Mouse (Mus musculus): Measurements from ENCODE around the gene Luc7l2. TPM values are rescaled to one million over a fixed set of nuclear protein-coding genes. Genes with fewer than 3 reads are reported as not detected.

Gene Luc7l2
- polyA plus RNA-seq, 1 experiment, result 24.3 TPM

DNA sequence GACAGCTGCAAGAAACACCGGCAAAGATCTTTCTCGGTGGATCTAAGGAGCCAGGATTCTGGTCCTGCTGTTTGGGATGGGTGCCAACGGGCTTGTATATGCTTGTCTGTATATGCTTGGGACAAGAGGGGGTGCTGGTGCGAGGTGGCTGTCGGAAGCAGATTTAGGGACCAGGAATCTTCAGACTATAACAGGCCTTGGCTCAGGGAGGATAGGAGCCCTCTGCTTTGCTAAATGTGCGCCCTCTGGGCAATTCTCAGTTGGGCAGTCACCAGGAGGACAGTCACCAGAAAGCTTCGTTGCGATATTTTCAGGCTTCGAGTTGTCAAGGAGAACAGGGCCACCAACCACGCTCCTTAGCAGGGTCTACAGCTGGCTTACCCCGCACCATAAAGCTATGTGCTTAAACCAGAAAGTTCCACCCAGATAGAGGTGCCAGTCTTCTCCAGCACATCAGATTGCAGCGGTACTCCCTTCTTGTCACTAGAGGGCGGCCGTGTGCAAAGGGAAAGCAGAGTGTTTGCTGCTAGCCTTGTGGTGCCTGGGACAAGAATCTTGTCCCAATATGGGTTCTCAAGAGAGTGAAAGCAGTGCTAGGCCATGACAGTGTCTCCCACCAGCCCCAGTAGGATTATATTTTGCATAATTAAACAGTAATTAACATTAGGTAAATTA lies 99.3 kb downstream of the Luc7l2 start:
- no peak overlapping the region for H3K4me3 ChIP-seq (ENCODE audit: extremely low read depth, insufficient read depth, insufficient read length)
- no peaks in the 10 kb centered on the region for H3K36me3 ChIP-seq (ENCODE audit: control insufficient read depth, insufficient read depth, low read length)
- whole genome bisulfite sequencing, result 39% methylated on average over 14 of the region's 14 CpGs
- TF ChIP-seq POLR2A (IDR thresholded peaks at IDR 0.05; ENCODE audit: low read depth, low read length) (no peak), CTCF (IDR thresholded peaks at IDR 0.05; ENCODE audit: extremely low read depth, insufficient read depth, insufficient read length, insufficient replicate concordance) (peak; percentile 90; the same call in 1 of the 2 replicates)
- no peaks in the 10 kb centered on the region for H3K27me3 ChIP-seq (ENCODE audit: control insufficient read depth, insufficient read depth, low read length)
- H3K27ac ChIP-seq (ENCODE audit: insufficient read depth, low read length), result no peak overlapping the region
- no peaks in the 10 kb centered on the region for H3K4me1 ChIP-seq (ENCODE audit: control insufficient read depth, insufficient read depth, insufficient read length)
- peak; percentile 38 to 66 for DNase-seq (ENCODE audit: low read depth in 1 of 2, low spot score in 2 of 2)

Other genes with a start within 250 kb of the Luc7l2 start
- 40.7 and 46.4 TPM in 2 replicates for gene Zc3hav1, start 196.7 kb upstream of the Luc7l2 start, polyA plus RNA-seq (2012; rRNA removed)
- gene Ttc26, start 169.9 kb upstream of the Luc7l2 start, polyA plus RNA-seq (2012; rRNA removed), result 0.12 and 0.22 TPM in 2 replicates
- gene Ubn2, start 117.4 kb upstream of the Luc7l2 start, polyA plus RNA-seq (2012; rRNA removed), result 4.7 and 4.9 TPM in 2 replicates
- 83.1 and 139 TPM in 2 replicates for gene Fmc1, start 17.8 kb upstream of the Luc7l2 start, polyA plus RNA-seq (2012; rRNA removed)
- 0.07 and 0.12 TPM in 2 replicates for gene Klrg2, start 85.9 kb downstream of the Luc7l2 start, polyA plus RNA-seq (2012; rRNA removed)
- gene Clec2l, start 111.7 kb downstream of the Luc7l2 start, polyA plus RNA-seq (2012; rRNA removed), result 2.0 and 2.9 TPM in 2 replicates